ENCODE assay signal across 8 mouse cellular contexts in genomic region chr10:122680387-122681084, GRCm38 (mm10). TPM values are rescaled to one million over a fixed set of nuclear protein-coding genes. Genes with fewer than 3 reads are reported as not detected.
DNase-seq lines count a peak whose midpoint lies in the region; ATAC-seq lines count a peak whose summit lies in the region.

No protein-coding gene starts in this region.

- peak; percentile 36 for DNase-seq in adrenal gland, adult 2 months
- DNase-seq in cerebellum, postnatal 25 days = peak; percentile 73 to 81
- peak; percentile 64 to 73 for DNase-seq in left cerebral cortex, adult 8-10 months (ENCODE audit: low spot score in 2 of 2)
- DNase-seq in right cerebral cortex, postnatal 36 days (ENCODE audit: low spot score in 2 of 2) = peak; percentile 68 to 83
- no peak for DNase-seq in spleen, adult 12 weeks (ENCODE audit: low spot score)

- WGBS in intestine, embryonic 16.5 days = 5% methylated on average over 18 of the region's 19 CpGs
- 5% methylated on average over 19 of the region's 19 CpGs for WGBS in macrophage (ENCODE audit: missing documents)

- H3K4me3 ChIP-seq in intestine, embryonic 16.5 days (ENCODE audit: low read length) = peak overlapping the region; percentile 89
- peak overlapping the region; percentile 95 for H3K4me3 ChIP-seq in macrophage (ENCODE audit: inconsistent target)

- peak; percentile 21 for ATAC-seq in granulocyte monocyte progenitor cell, adult 5-6 weeks (replicated peaks; ENCODE audit: poor library complexity, severe bottlenecking)
- ATAC-seq in intestine, embryonic 16.5 days = no peak

- no peaks in the 10 kb centered on the region for H3K36me3 ChIP-seq in intestine, embryonic 16.5 days (ENCODE audit: control insufficient read depth, insufficient read depth, low read length)
- H3K36me3 ChIP-seq in macrophage (ENCODE audit: inconsistent target) = no peaks in the 10 kb centered on the region

- H3K9me3 ChIP-seq in intestine, embryonic 16.5 days (ENCODE audit: control insufficient read depth, low read length) = no peaks in the 10 kb centered on the region

- no peak overlapping the region for H3K27ac ChIP-seq in intestine, embryonic 16.5 days (ENCODE audit: low read length)
- peak overlapping the region; percentile 79 for H3K27ac ChIP-seq in macrophage

- H3K4me1 ChIP-seq in intestine, embryonic 16.5 days (ENCODE audit: control insufficient read depth, insufficient read depth, low read length) = peaks cover 12% of the 10 kb centered on the region

- peak overlapping the region; percentile 91 for H3K4me2 ChIP-seq in intestine, embryonic 16.5 days (ENCODE audit: low read depth, low read length)

- H3K79me2 ChIP-seq in macrophage (ENCODE audit: inconsistent target) = peaks cover 62% of the 10 kb centered on the region

- no peaks in the 10 kb centered on the region for H3K27me3 ChIP-seq in intestine, embryonic 16.5 days (replicated peaks; ENCODE audit: control insufficient read depth, insufficient read depth, low read length)

- peak overlapping the region; percentile 90 for H3K9ac ChIP-seq in intestine, embryonic 16.5 days (ENCODE audit: low read depth, low read length)

RNA-seq across cellular contexts. Expression of gene Ppm1h, which starts 2.0 kb away (rescaled TPM):
- 10 to 100 TPM; 16.0 to 29.3 TPM for total RNA-seq in adrenal gland, adult 2 months (2021)
- 9.5 and 11.7 TPM in 2 replicates for polyA plus RNA-seq in adrenal gland, adult 2 months (2012; rRNA removed)
- total RNA-seq in granulocyte monocyte progenitor cell, adult 5-6 weeks (2014; fragmentation: Nextera tagmentation) = 22.7 and 25.0 TPM in 2 replicates
- total RNA-seq in granulocyte monocyte progenitor cell, adult 5-6 weeks (2017) = 22.4 and 37.0 TPM in 2 replicates
- 14.8 and 16.2 TPM in 2 replicates for polyA plus RNA-seq in intestine, embryonic 16.5 days (2015; fragmentation: Nextera tagmentation; extraction: Ambion mirVana)
- 10 to 100 TPM; 68.4 to 83.9 (median 75.3) TPM for total RNA-seq in left cerebral cortex, adult 8-10 months (2022)
- 100 to 1,000 TPM; 150 to 356 (median 267) TPM for total RNA-seq in macrophage (2018; cell fraction: chromatin; rRNA removed)
- 10 to 100 TPM; 56.5 to 89.5 (median 76.1) TPM for total RNA-seq in macrophage (2018; cell fraction: cytosol; rRNA removed)
- 100 to 1,000 TPM; 104 to 285 (median 171) TPM for total RNA-seq in macrophage (2018; cell fraction: nucleus; rRNA removed)
- polyA plus RNA-seq in macrophage (2018) = 37.0 to 53.1 TPM (median 42.7 TPM) in 3 replicates
